Mouse (Mus musculus) liver, embryonic 14.5 days (tissue): ENCODE measurements around the gene Gm826. TPM values are rescaled to one million over a fixed set of nuclear protein-coding genes. Genes with fewer than 3 reads are reported as not detected.

Experiments used
- ATAC-seq: fragments of 200-750 bp; cut with Nextera tagmentation; 2 replicates; pipeline ENCODE4 v1.8.0; 2017; ENCODE audit warnings: moderate number of reproducible peaks, mild to moderate bottlenecking, moderate library complexity; ENCODE audit not compliant: insufficient read depth
- DNase-seq, 3 experiments: peaks; one replicate each; pipeline ENCODE4 v3.0.0-alpha.2; 2012 to 2013; ENCODE audit warnings: low read depth in 3 of 3, low spot score in 3 of 3
- H3K27ac ChIP-seq: fragments of 300-500 bp; sonication (generic); 2 replicates; pipeline ENCODE4 v1.5.1; 2014; ENCODE audit warnings: moderate library complexity, mild to moderate bottlenecking, control low read depth, inconsistent platforms
- H3K27me3 ChIP-seq: fragments of 300-500 bp; sonication (generic); 2 replicates; pipeline ENCODE4 v1.6.1; 2014; ENCODE audit warnings: mild to moderate bottlenecking, low read length, moderate library complexity; ENCODE audit not compliant: control insufficient read depth, insufficient read depth
- H3K36me3 ChIP-seq: fragments of 300-500 bp; sonication (generic); replicated peaks from 2 replicates; pipeline ENCODE4 v1.6.1; 2014; ENCODE audit warnings: low read depth; ENCODE audit not compliant: control insufficient read depth, insufficient read depth
- H3K4me1 ChIP-seq, 2 experiments: fragments of 200-500 bp in 1 of 2; fragments of 300-500 bp in 1 of 2; sonication (generic) in 1 of 2; replicated peaks; 2 replicates each; pipeline ENCODE4 v1.6.1; 2012 to 2014; ENCODE audit warnings: antibody characterized with exemption in 1 of 2, inconsistent platforms in 1 of 2, low read length in 1 of 2; ENCODE audit not compliant: control insufficient read depth in 2 of 2, insufficient read depth in 2 of 2
- H3K4me2 ChIP-seq: fragments of 300-500 bp; sonication (generic); 2 replicates; pipeline ENCODE4 v1.6.1; 2014; ENCODE audit warnings: low read depth, mild to moderate bottlenecking, control low read depth, moderate library complexity
- H3K4me3 ChIP-seq, 2 experiments: fragments of 200-500 bp in 1 of 2; fragments of 300-500 bp in 1 of 2; sonication (generic) in 1 of 2; 2 replicates each; pipeline ENCODE4 v1.5.1; 2012 to 2014; ENCODE audit warnings: low read depth in 2 of 2, low read length in 2 of 2, mild to moderate bottlenecking in 2 of 2, control low read depth in 1 of 2, inconsistent platforms in 1 of 2, moderate library complexity in 1 of 2; ENCODE audit not compliant: insufficient read depth in 1 of 2
- H3K9ac ChIP-seq: fragments of 300-500 bp; sonication (generic); replicated peaks from 2 replicates; pipeline ENCODE4 v1.6.1; 2014; ENCODE audit warnings: mild to moderate bottlenecking, control low read depth, moderate library complexity
- H3K9me3 ChIP-seq: fragments of 300-500 bp; sonication (generic); 2 replicates; pipeline ENCODE4 v1.6.1; 2016; ENCODE audit warnings: low read length, mixed read lengths; ENCODE audit not compliant: control insufficient read depth
- CTCF ChIP-seq: IDR thresholded peaks from 2 replicates; pipeline ENCODE4 v1.5.1; 2016; ENCODE audit warnings: antibody characterized with exemption, low read depth, control low read depth
- EP300 ChIP-seq: IDR thresholded peaks from 2 replicates; pipeline ENCODE4 v1.6.1; 2016; ENCODE audit warnings: antibody characterized with exemption, low read depth
- WGBS: fragments of 180-500 bp; shearing (Covaris S2); extraction: QIAGEN DNeasy Blood & Tissue Kit; methylation state at CpG from one replicate; pipeline ENCODE4 v1.1.7; 2014; ENCODE audit not compliant: insufficient replicate concordance; 5-methylcytosine and 5-hydroxymethylcytosine counted together
- polyA plus RNA-seq, 2 experiments: library from polyadenylated mRNA; depleted of rRNA in 1 of 2; stranded (reverse) in 1 of 2; unstranded in 1 of 2; fragments of >200 nt; fragmentation: Nextera tagmentation in 1 of 2; extraction: Ambion mirVana in 1 of 2; gene quantifications; 2 replicates each; pipeline versions ENCODE4 v1.2.1 to v1.2.3; 2012 to 2014

Gene Gm826
- polyA plus RNA-seq, 2 experiments: 5.3 to 7.0 TPM

- no peak overlapping the region for H3K27ac ChIP-seq
- no peaks in the 10 kb centered on the region for H3K27me3 ChIP-seq
- no peak overlapping the region for H3K9ac ChIP-seq
- H3K4me2 ChIP-seq: no peak overlapping the region
- no peak for ATAC-seq
- H3K4me3 ChIP-seq: no peak overlapping the region
- peaks cover 0 to 11% of the 10 kb centered on the region in 2 experiments; a peak in 2 of 4 replicates for H3K4me1 ChIP-seq
- DNase-seq: no peak
- H3K36me3 ChIP-seq: no peaks in the 10 kb centered on the region
- TF ChIP-seq CTCF: no peak
- TF ChIP-seq EP300: no peak
- H3K9me3 ChIP-seq: no peaks in the 10 kb centered on the region
Observed at GRCm38 (mm10) chr2:160345644-160346043, 11.7 kb upstream of the Gm826 start.

GRCm38 (mm10) chr2:160340121-160340520, 6.2 kb upstream of the Gm826 start:
- Histone ChIP-seq H3K4me3 (no peak overlapping the region), H3K4me1 (0 out of 4 replicates have a peak, but pooled peaks cover 0 to 1% of the 10 kb centered on the region in 2 experiments), H3K27me3 (no peaks in the 10 kb centered on the region), H3K9ac (no peak overlapping the region), H3K4me2 (no peak overlapping the region), H3K36me3 (no peaks in the 10 kb centered on the region), H3K9me3 (no peaks in the 10 kb centered on the region), H3K27ac (no peak overlapping the region)
- no peak for ATAC-seq
- no peak for DNase-seq
- TF ChIP-seq CTCF (no peak), EP300 (no peak)
- WGBS: 37% methylated on average over 4 of the region's 4 CpGs

- 68% methylated on average over 5 of the region's 5 CpGs for WGBS
- Histone ChIP-seq H3K4me1 (0 out of 4 replicates have a peak, but pooled peaks cover 0 to 1% of the 10 kb centered on the region in 2 experiments), H3K36me3 (no peaks in the 10 kb centered on the region), H3K27ac (no peak overlapping the region), H3K9ac (no peak overlapping the region), H3K4me2 (no peak overlapping the region), H3K27me3 (no peaks in the 10 kb centered on the region), H3K4me3 (no peak overlapping the region), H3K9me3 (no peaks in the 10 kb centered on the region)
- DNase-seq (no peak), ATAC-seq (no peak)
- TF ChIP-seq CTCF (no peak), EP300 (no peak)
Observed at GRCm38 (mm10) chr2:160339595-160339994, 5.6 kb upstream of the Gm826 start.

GRCm38 (mm10) chr2:160336053-160336452, 2.1 kb upstream of the Gm826 start:
- H3K4me2 ChIP-seq: no peak overlapping the region
- no peaks in the 10 kb centered on the region for H3K27me3 ChIP-seq
- H3K9ac ChIP-seq: no peak overlapping the region
- DNase-seq (no peak), ATAC-seq (no peak)
- no peak overlapping the region for H3K4me3 ChIP-seq
- TF ChIP-seq EP300 (no peak), CTCF (no peak)
- no peaks in the 10 kb centered on the region for H3K36me3 ChIP-seq
- H3K4me1 ChIP-seq: 0 out of 4 replicates have a peak, but pooled peaks cover 0 to 4% of the 10 kb centered on the region in 2 experiments
- 19% methylated on average over 2 of the region's 2 CpGs for WGBS
- no peaks in the 10 kb centered on the region for H3K9me3 ChIP-seq
- no peak overlapping the region for H3K27ac ChIP-seq

DNA sequence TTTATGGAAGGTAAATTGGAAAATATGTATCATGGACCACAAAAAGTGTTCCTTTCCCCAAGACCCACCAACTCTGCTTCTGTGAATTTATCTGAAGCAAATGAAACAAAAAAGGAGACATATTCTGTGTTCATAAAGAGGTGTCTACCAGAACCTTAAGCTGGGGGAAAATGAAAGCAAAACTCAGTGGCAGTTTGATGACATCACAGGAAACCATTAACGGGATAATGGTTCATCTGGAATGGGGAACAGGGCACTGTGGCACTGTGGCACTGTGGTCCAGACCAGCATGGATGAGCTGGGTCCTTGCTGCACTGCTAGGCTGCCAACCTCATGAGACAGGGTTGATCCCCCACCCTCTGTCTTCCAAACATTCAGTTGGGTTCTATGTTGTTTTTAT, 1.1 kb upstream of the Gm826 start:
- ATAC-seq: no peak
- WGBS: 18% methylated on average over 1 of the region's 1 CpGs

More for the DNA sequence above, 1.1 kb upstream of the Gm826 start:
- H3K36me3 ChIP-seq: no peaks in the 10 kb centered on the region
- no peak overlapping the region for H3K4me2 ChIP-seq
- no peak overlapping the region for H3K4me3 ChIP-seq
- TF ChIP-seq CTCF (no peak), EP300 (no peak)
- no peak overlapping the region for H3K9ac ChIP-seq
- no peak for DNase-seq
- no peak overlapping the region for H3K27ac ChIP-seq
- no peaks in the 10 kb centered on the region for H3K9me3 ChIP-seq
- no peaks in the 10 kb centered on the region for H3K27me3 ChIP-seq
- H3K4me1 ChIP-seq: 0 out of 4 replicates have a peak, but pooled peaks cover 0 to 4% of the 10 kb centered on the region in 2 experiments
